Mouse (Mus musculus) spleen, adult 2 months (tissue): ENCODE measurements around the gene Akr1b8.

ENCODE experiments used
- CTCF ChIP-seq: fragments of 200-500 bp; IDR thresholded peaks from 2 replicates; pipeline ENCODE4 v1.5.1; 2011; ENCODE audit warnings: mild to moderate bottlenecking, inconsistent platforms; ENCODE audit not compliant: insufficient read depth, insufficient read length, insufficient replicate concordance; ENCODE audit errors: extremely low read depth
- POLR2A ChIP-seq: fragments of 200-500 bp; IDR thresholded peaks from 2 replicates; pipeline ENCODE4 v1.6.1; 2011; ENCODE audit warnings: low read depth, low read length, inconsistent platforms

DNA sequence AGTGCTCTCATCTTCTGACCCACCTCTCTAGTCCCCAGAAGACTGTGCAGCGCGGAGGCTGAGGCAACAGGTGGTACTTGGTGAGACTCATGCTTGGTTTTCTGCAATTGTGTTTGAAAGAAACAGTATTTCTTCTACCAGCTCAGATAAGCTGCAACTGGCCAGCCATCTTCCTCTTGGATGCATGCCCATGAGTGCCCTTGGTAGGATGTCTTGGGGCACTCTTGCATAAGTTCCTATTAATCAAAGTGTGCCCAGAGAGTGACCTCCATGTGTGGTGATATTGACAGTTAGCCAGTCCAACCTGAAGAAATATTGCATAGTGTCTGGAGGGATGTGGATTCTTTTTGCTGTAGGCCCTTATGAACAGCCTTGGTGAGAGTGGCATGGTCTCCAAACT is 62.6 kb downstream of the Akr1b8 start:
- TF ChIP-seq CTCF (no peak), POLR2A (no peak)
